Mouse (Mus musculus) liver, embryonic 14.5 days (tissue): ENCODE data around the gene Rwdd2b. TPM values are rescaled to one million over a fixed set of nuclear protein-coding genes. Genes with fewer than 3 reads are reported as not detected.
A peak's percentile ranks its signal among the peaks of the same experiment; 100 is the strongest.

ENCODE experiments used
- ATAC-seq: fragments of 200-750 bp; cut with Nextera tagmentation; 2 replicates; pipeline ENCODE4 v1.8.0; 2017; ENCODE audit warnings: moderate number of reproducible peaks, mild to moderate bottlenecking, moderate library complexity; ENCODE audit not compliant: insufficient read depth
- DNase-seq, 3 experiments: peaks; one replicate each; pipeline ENCODE4 v3.0.0-alpha.2; 2012 to 2013; ENCODE audit warnings: low read depth in 3 of 3, low spot score in 3 of 3
- H3K27ac ChIP-seq: fragments of 300-500 bp; sonication (generic); 2 replicates; pipeline ENCODE4 v1.5.1; 2014; ENCODE audit warnings: moderate library complexity, mild to moderate bottlenecking, control low read depth, inconsistent platforms
- H3K27me3 ChIP-seq: fragments of 300-500 bp; sonication (generic); 2 replicates; pipeline ENCODE4 v1.6.1; 2014; ENCODE audit warnings: mild to moderate bottlenecking, low read length, moderate library complexity; ENCODE audit not compliant: control insufficient read depth, insufficient read depth
- H3K36me3 ChIP-seq: fragments of 300-500 bp; sonication (generic); replicated peaks from 2 replicates; pipeline ENCODE4 v1.6.1; 2014; ENCODE audit warnings: low read depth; ENCODE audit not compliant: control insufficient read depth, insufficient read depth
- H3K4me1 ChIP-seq, 2 experiments: fragments of 200-500 bp in 1 of 2; fragments of 300-500 bp in 1 of 2; sonication (generic) in 1 of 2; replicated peaks; 2 replicates each; pipeline ENCODE4 v1.6.1; 2012 to 2014; ENCODE audit warnings: antibody characterized with exemption in 1 of 2, inconsistent platforms in 1 of 2, low read length in 1 of 2; ENCODE audit not compliant: control insufficient read depth in 2 of 2, insufficient read depth in 2 of 2
- H3K4me2 ChIP-seq: fragments of 300-500 bp; sonication (generic); 2 replicates; pipeline ENCODE4 v1.6.1; 2014; ENCODE audit warnings: low read depth, mild to moderate bottlenecking, control low read depth, moderate library complexity
- H3K4me3 ChIP-seq, 2 experiments: fragments of 200-500 bp in 1 of 2; fragments of 300-500 bp in 1 of 2; sonication (generic) in 1 of 2; 2 replicates each; pipeline ENCODE4 v1.5.1; 2012 to 2014; ENCODE audit warnings: low read depth in 2 of 2, low read length in 2 of 2, mild to moderate bottlenecking in 2 of 2, control low read depth in 1 of 2, inconsistent platforms in 1 of 2, moderate library complexity in 1 of 2; ENCODE audit not compliant: insufficient read depth in 1 of 2
- H3K9ac ChIP-seq: fragments of 300-500 bp; sonication (generic); replicated peaks from 2 replicates; pipeline ENCODE4 v1.6.1; 2014; ENCODE audit warnings: mild to moderate bottlenecking, control low read depth, moderate library complexity
- H3K9me3 ChIP-seq: fragments of 300-500 bp; sonication (generic); 2 replicates; pipeline ENCODE4 v1.6.1; 2016; ENCODE audit warnings: low read length, mixed read lengths; ENCODE audit not compliant: control insufficient read depth
- CTCF ChIP-seq: IDR thresholded peaks from 2 replicates; pipeline ENCODE4 v1.5.1; 2016; ENCODE audit warnings: antibody characterized with exemption, low read depth, control low read depth
- EP300 ChIP-seq: IDR thresholded peaks from 2 replicates; pipeline ENCODE4 v1.6.1; 2016; ENCODE audit warnings: antibody characterized with exemption, low read depth
- WGBS: fragments of 180-500 bp; shearing (Covaris S2); extraction: QIAGEN DNeasy Blood & Tissue Kit; methylation state at CpG from one replicate; pipeline ENCODE4 v1.1.7; 2014; ENCODE audit not compliant: insufficient replicate concordance; 5-methylcytosine and 5-hydroxymethylcytosine counted together
- polyA plus RNA-seq, 2 experiments: library from polyadenylated mRNA; depleted of rRNA in 1 of 2; stranded (reverse) in 1 of 2; unstranded in 1 of 2; fragments of >200 nt; fragmentation: Nextera tagmentation in 1 of 2; extraction: Ambion mirVana in 1 of 2; gene quantifications; 2 replicates each; pipeline versions ENCODE4 v1.2.1 to v1.2.3; 2012 to 2014

The Rwdd2b gene
- polyA plus RNA-seq (2012; rRNA removed) = 2.4 and 2.7 TPM in 2 replicates
- polyA plus RNA-seq (2014; fragmentation: Nextera tagmentation; extraction: Ambion mirVana) = 4.1 and 4.5 TPM in 2 replicates

DNA sequence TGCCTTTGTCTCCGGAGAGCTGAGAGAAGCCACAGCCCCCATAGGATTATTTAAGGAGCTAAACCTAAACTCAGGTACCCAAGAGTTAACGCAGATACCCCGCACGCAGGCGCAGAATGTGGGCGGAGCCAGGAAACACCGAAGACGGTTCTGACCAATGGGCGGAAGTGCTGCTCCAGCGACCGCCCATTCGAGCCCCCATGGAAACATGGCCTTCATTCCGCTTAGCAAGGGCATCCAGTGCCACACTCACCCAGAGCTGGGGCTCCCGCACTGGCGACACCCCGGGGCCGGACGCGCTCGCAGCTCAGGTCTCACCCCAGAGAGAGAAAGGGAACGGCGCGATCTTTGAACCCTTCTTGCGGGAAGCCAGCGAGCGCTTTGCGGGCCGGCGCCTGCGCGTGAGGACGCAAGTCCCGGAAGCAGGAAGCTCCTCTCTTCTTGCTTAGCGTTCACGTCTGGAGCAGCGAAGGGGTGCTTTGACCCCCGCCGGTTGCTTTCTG, at the start of gene Rwdd2b:
Gene Rwdd2b (minus strand): TSS at position 390 of the 503 bp plus-strand sequence.
- Histone ChIP-seq H3K4me1 (peaks cover 11 to 13% of the 10 kb centered on the region in 2 experiments), H3K4me2 (peak within 1 kb of the TSS; percentile 96), H3K9ac (peak within 1 kb of the TSS; percentile 76), H3K27me3 (no peaks in the 10 kb centered on the region), H3K36me3 (no peaks in the 10 kb centered on the region), H3K27ac (peak within 1 kb of the TSS; percentile 34), H3K9me3 (no peaks in the 10 kb centered on the region), H3K4me3 (peak within 1 kb of the TSS; percentile 63 to 70)
- under 1% methylated on average over 38 of the region's 38 CpGs for WGBS
- peak; percentile 98 for ATAC-seq
- TF ChIP-seq EP300 = no peak
- 0 out of 2 replicates have a peak, but pooled peaks have one; percentile 3 for TF ChIP-seq CTCF
- DNase-seq = peak; percentile 88 to 92 (median 88)

DNA sequence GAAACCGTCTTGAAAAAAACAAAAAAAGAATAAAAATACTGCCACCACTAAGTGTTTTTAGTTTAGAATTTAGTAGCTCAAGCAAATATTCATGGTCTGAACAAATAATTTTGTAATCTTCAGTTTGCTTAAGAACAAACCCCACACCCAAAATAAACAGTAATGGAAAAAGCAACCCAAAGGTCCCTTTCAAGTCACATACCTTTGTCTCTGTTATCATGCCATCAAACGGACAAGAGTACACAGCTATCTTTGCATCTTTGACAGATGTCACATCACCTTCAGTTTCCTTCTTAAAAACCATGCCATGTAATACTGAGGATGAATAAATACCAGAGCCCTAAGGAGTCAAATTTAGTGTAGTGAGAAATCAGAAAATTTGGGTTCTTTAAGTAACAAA, 48.2 kb upstream of the Rwdd2b start:
- no peaks in the 10 kb centered on the region for H3K27me3 ChIP-seq
- H3K9me3 ChIP-seq = no peaks in the 10 kb centered on the region
- H3K4me2 ChIP-seq = no peak overlapping the region
- ATAC-seq = no peak
- no peak overlapping the region for H3K4me3 ChIP-seq
- no peak overlapping the region for H3K27ac ChIP-seq
- DNase-seq = no peak
- H3K9ac ChIP-seq = no peak overlapping the region
- H3K36me3 ChIP-seq = peaks cover 88% of the 10 kb centered on the region
- H3K4me1 ChIP-seq = no peaks in the 10 kb centered on the region
- TF ChIP-seq CTCF (no peak), EP300 (no peak)
- WGBS = 56% methylated on average over 2 of the region's 2 CpGs

DNA sequence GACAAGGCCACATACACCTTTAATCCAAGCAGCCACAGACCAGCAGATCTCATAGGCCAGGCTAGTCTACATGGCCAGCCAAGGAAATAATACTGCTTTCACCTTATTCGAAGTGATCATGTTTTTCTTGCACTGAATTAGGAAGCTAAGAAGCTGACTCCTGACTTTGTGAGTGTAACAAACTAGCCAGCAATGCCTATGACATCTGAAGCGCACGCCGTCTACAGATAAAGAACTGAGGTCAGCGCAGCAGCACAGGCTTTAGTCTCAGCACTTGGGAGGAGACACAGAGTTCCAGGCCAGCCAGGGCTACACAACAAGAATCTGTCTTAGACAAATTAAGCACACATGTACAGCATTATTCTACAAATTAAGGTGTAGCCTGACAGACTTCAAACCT, 46.4 kb upstream of the Rwdd2b start:
- Histone ChIP-seq H3K36me3 (peaks cover 82% of the 10 kb centered on the region), H3K4me2 (no peak overlapping the region), H3K27me3 (no peaks in the 10 kb centered on the region), H3K9me3 (no peaks in the 10 kb centered on the region), H3K4me1 (no peaks in the 10 kb centered on the region), H3K4me3 (no peak overlapping the region), H3K9ac (no peak overlapping the region), H3K27ac (no peak overlapping the region)
- ATAC-seq (no peak), DNase-seq (no peak)
- WGBS = 91% methylated on average over 5 of the region's 5 CpGs
- TF ChIP-seq EP300 (no peak), CTCF (no peak)

DNA sequence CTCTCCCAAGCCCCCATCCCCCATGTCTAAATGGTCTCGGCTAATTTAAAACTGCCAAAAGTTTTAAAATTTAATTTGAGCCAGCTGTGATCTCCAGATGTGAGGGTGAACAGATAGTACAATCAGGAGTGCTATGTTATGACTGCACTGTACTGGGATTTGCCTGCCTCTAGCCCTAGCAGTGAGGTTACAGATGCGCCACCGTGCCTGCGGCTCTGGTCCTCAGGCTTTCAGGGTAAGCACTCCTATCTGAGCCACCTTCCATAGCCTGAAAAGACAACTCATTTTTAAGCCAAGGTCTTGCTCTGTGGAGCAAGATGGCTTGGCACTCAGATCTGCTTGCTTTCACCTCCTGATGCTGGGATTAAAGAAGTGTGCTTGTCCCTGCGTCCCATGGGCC, 44.0 kb upstream of the Rwdd2b start:
- TF ChIP-seq EP300 (no peak), CTCF (no peak)
- H3K4me3 ChIP-seq = no peak overlapping the region
- ATAC-seq (no peak), DNase-seq (no peak)
- H3K9me3 ChIP-seq = no peaks in the 10 kb centered on the region
- WGBS = 76% methylated on average over 5 of the region's 5 CpGs
- no peaks in the 10 kb centered on the region for H3K27me3 ChIP-seq
- no peak overlapping the region for H3K9ac ChIP-seq
- H3K4me2 ChIP-seq = no peak overlapping the region
- H3K36me3 ChIP-seq = peaks cover 61% of the 10 kb centered on the region
- H3K27ac ChIP-seq = no peak overlapping the region
- no peaks in the 10 kb centered on the region for H3K4me1 ChIP-seq

DNA sequence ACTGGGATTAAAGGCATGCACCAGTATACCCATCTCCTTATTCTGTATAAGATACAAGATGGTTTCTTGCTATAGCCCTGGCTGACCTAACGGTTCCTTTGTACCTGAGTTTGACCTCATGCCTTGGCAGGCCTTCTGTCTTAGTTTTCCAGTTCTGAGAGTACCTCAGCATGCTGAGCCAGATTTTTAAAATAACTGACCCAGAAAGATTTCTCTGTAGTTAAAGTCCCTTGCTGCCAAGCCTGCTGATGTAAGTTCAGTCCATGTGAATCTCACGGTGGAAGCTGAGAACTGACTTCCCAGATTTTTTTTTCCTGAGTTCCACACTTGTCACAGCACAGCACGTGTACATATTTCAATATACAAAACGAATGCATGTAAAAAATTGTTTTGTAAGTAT, 30.2 kb upstream of the Rwdd2b start:
- no peak for DNase-seq
- Histone ChIP-seq H3K4me3 (no peak overlapping the region), H3K9ac (no peak overlapping the region), H3K27me3 (no peaks in the 10 kb centered on the region), H3K4me2 (no peak overlapping the region), H3K27ac (no peak overlapping the region), H3K9me3 (no peaks in the 10 kb centered on the region), H3K4me1 (no peaks in the 10 kb centered on the region), H3K36me3 (peaks cover 35% of the 10 kb centered on the region)
- ATAC-seq = no peak
- WGBS = 78% methylated on average over 4 of the region's 4 CpGs
- TF ChIP-seq EP300 = no peak
- TF ChIP-seq CTCF = no peak
